Mouse (Mus musculus): ENCODE results near the gene Fam209. TPM values are rescaled to one million over a fixed set of nuclear protein-coding genes. Genes with fewer than 3 reads are reported as not detected.

Gene Fam209
- 0.17 TPM in 1 of 2 replicates, not detected in the other for polyA plus RNA-seq (2012; rRNA removed)

GRCm38 (mm10) chr2:172472318-172472717 lies at the start of gene Fam209:
TSS of gene Fam209 (plus strand) at chr2:172472520.

GRCm38 (mm10) chr2:172439843-172440639 lies 32.3 kb upstream of the Fam209 start, which contains the start of gene Rtf2:
TSS of gene Rtf2 (plus strand) at chr2:172440556.

GRCm38 (mm10) chr2:172458496-172458895 lies 13.8 kb upstream of the Fam209 start, which contains the start of gene Gcnt7:
TSS of gene Gcnt7 (minus strand) at chr2:172458596.

Other genes with a start within 250 kb of the Fam209 start
- not detected in 2 replicates for gene Mc3r, start 224.0 kb upstream of the Fam209 start, polyA plus RNA-seq (2012; rRNA removed)
- 49.8 and 64.5 TPM in 2 replicates for gene Fam210b, start 127.0 kb upstream of the Fam209 start, polyA plus RNA-seq (2012; rRNA removed)
- gene Aurka, start 102.0 kb upstream of the Fam209 start, polyA plus RNA-seq (2012; rRNA removed): 62.5 and 69.6 TPM in 2 replicates
- gene Cstf1, start 101.8 kb upstream of the Fam209 start, polyA plus RNA-seq (2012; rRNA removed): 21.8 and 25.5 TPM in 2 replicates
- 0.40 TPM in 2 replicates for gene Cass4, start 78.7 kb upstream of the Fam209 start, polyA plus RNA-seq (2012; rRNA removed)
- 20.2 and 24.2 TPM in 2 replicates for gene Rtf2, start 32.0 kb upstream of the Fam209 start, polyA plus RNA-seq (2012; rRNA removed)
- gene Gcnt7, start 13.9 kb upstream of the Fam209 start, polyA plus RNA-seq (2012; rRNA removed): not detected in 2 replicates
- gene Tfap2c, start 77.1 kb downstream of the Fam209 start, polyA plus RNA-seq (2012; rRNA removed): 0.01 and 0.03 TPM in 2 replicates

Data from liver, embryonic 14 days (tissue).